Mouse (Mus musculus) limb, embryonic 12.5 days (tissue): ENCODE data around the gene Tcf23. TPM values are rescaled to one million over a fixed set of nuclear protein-coding genes. Genes with fewer than 3 reads are reported as not detected.

Experiments
- polyA plus RNA-seq: library from polyadenylated mRNA; unstranded; fragments of >200 nt; fragmentation: Nextera tagmentation; extraction: Ambion mirVana; gene quantifications from 2 replicates; pipeline ENCODE4 v1.2.1, GENCODE M21; 2016

Tcf23 gene
- polyA plus RNA-seq, 1 experiment from 2014 or later: not detected

Other genes with a start within 250 kb of the Tcf23 start
- gene Mapre3, start 154.0 kb upstream of the Tcf23 start, polyA plus RNA-seq: 26.8 and 28.4 TPM in 2 replicates
- 80.4 and 84.6 TPM in 2 replicates for gene Tmem214, start 100.7 kb upstream of the Tcf23 start, polyA plus RNA-seq
- gene Agbl5, start 80.0 kb upstream of the Tcf23 start, polyA plus RNA-seq: 35.8 and 42.0 TPM in 2 replicates
- 351 and 355 TPM in 2 replicates for gene Ost4, start 60.9 kb upstream of the Tcf23 start, polyA plus RNA-seq
- gene Emilin1, start 55.3 kb upstream of the Tcf23 start, polyA plus RNA-seq: 221 and 225 TPM in 2 replicates
- gene Khk, start 47.2 kb upstream of the Tcf23 start, polyA plus RNA-seq: 11.7 and 14.6 TPM in 2 replicates
- 4.1 and 4.4 TPM in 2 replicates for gene Cgref1, start 23.1 kb upstream of the Tcf23 start, polyA plus RNA-seq
- 132 and 133 TPM in 2 replicates for gene Preb, start 8.3 kb upstream of the Tcf23 start, polyA plus RNA-seq
- 105 and 107 TPM in 2 replicates for gene Atraid, start 79.7 kb downstream of the Tcf23 start, polyA plus RNA-seq
- 11.0 and 12.5 TPM in 2 replicates for gene Slc5a6, start 80.3 kb downstream of the Tcf23 start, polyA plus RNA-seq
- gene Cad, start 86.1 kb downstream of the Tcf23 start, polyA plus RNA-seq: 48.0 and 50.9 TPM in 2 replicates
- gene Dnajc5g, start 137.6 kb downstream of the Tcf23 start, polyA plus RNA-seq: not detected in 2 replicates
- 0.13 and 0.21 TPM in 2 replicates for gene Slc30a3, start 139.6 kb downstream of the Tcf23 start, polyA plus RNA-seq
- 2.1 and 3.6 TPM in 2 replicates for gene Trim54, start 148.1 kb downstream of the Tcf23 start, polyA plus RNA-seq
- not detected in 2 replicates for gene Ucn, start 170.2 kb downstream of the Tcf23 start, polyA plus RNA-seq
- 59.4 and 63.0 TPM in 2 replicates for gene Mpv17, start 185.6 kb downstream of the Tcf23 start, polyA plus RNA-seq
- 0.80 and 1.5 TPM in 2 replicates for gene Gm29609, start 211.2 kb downstream of the Tcf23 start, polyA plus RNA-seq
- gene Gtf3c2, start 211.5 kb downstream of the Tcf23 start, polyA plus RNA-seq: 101 and 108 TPM in 2 replicates
- gene Snx17, start 224.6 kb downstream of the Tcf23 start, polyA plus RNA-seq: 149 and 153 TPM in 2 replicates
- gene Eif2b4, start 224.8 kb downstream of the Tcf23 start, polyA plus RNA-seq: 69.3 and 76.1 TPM in 2 replicates
- gene Zfp513, start 233.6 kb downstream of the Tcf23 start, polyA plus RNA-seq: 16.7 and 19.3 TPM in 2 replicates